Mouse (Mus musculus): ENCODE data around the gene Eif2b5.
A peak's percentile ranks its signal among the peaks of the same experiment; 100 is the strongest.
"Not testable (repeated sequence)": the region's sequence is repeated elsewhere in the genome, so short reads cannot be mapped to it uniquely, and the experiment has no call there.

Eif2b5 gene

DNA sequence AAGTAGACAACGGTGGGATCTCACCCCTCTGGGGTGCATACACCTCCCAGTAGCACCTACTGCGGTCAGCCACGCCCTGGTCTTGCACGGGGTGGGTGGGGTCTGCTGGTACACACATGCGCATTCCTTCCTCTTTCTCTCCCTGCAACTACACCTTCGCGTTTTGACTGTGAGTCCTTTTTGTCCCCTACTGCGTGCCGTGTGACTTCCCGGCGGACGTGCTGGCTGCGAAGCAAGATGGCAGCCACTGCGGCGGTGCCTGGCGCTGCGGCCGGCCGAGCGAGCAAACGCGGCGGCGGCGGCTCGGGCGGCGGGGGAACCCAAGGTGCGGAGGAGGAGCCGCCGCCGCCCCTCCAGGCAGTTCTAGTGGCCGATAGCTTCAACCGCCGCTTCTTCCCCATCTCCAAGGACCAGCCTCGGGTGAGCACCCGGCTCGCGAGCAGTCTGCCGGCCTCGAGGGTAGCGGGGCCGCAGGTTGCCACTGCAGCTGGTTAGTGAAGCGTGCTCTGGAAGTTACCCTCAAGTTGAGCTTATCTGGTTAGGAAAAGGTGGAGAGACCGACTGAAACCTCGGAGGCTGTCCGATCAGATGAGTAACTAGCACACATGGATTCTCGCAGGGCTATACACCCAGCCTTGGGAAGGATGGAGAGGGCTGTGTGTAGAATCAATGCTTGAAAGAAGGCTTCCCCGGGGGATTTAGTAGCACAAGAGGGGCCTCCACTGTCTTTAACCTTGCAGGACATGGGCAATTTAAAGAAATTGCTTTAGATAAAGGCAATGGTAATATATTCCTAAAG is at the start of gene Eif2b5:
Eif2b5 (plus strand) TSS at position 141 of the 799 bp plus-strand sequence.
- peak; percentile 95 for DNase-seq (ENCODE audit: low spot score)

DNA sequence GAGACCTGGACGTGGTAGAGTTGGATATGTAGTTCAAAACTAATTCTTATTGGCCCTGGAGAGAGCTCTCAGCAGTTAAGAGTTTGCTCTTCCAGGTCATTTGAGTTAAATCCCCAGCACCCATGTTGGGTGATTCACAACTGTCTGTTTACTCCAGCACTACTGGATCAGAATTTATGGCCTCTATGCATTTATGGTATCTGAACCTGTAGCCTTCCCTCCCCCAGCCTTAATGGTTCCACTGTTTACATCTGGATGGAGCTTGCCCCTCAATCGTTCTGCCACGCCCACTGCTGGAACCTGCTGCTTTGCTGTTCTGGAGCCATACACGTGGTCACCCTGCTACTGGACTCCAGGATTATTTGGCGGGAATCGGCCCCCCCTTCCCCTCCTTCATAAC is 46.8 kb upstream of the Eif2b5 start:
- DNase-seq (ENCODE audit: low spot score), result no peak

DNA sequence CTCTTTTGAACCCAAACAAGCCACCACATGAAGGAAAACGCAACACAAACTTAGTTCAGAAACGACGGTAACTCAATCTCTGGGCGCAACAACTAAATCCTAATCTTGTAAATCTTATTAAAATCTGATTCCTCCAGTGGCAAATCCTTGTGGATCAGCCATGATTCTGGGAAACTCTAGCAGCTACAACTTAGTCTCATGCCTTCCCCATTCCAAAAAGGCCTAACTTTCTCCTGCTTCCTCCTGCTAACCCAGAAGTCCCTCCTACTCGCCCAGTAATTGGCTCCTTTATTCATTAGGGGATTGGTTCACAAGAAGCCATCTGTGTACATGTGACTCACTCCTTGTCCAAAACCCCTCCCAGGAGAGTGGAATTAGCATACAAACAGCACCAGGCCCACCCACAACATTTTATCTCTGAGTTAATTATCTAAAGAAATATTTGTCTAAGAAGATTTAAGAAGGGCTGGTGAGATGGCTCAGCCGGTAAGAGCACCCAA is 44.4 kb upstream of the Eif2b5 start:
- no peak for DNase-seq (ENCODE audit: low spot score)

DNA sequence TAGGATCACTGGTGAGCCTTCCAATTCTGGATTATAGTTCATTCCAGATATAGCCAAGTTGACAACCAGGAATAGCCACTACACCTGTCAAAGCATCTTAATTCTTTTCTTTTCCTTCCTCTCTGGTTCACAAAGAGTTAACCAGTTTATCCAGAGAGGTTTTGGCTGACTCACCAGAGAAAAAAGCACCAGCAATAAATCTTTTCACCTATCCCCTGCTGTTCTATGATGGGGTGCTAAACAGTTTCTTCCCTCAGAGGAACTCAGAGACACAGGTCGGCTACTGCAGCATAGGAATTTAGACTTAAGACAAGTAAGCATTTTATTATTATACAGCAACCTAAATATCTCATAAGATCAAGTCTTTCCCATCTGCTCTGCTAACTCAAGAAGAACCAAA is 42.5 kb upstream of the Eif2b5 start:
- no peak for DNase-seq (ENCODE audit: low spot score)

DNA sequence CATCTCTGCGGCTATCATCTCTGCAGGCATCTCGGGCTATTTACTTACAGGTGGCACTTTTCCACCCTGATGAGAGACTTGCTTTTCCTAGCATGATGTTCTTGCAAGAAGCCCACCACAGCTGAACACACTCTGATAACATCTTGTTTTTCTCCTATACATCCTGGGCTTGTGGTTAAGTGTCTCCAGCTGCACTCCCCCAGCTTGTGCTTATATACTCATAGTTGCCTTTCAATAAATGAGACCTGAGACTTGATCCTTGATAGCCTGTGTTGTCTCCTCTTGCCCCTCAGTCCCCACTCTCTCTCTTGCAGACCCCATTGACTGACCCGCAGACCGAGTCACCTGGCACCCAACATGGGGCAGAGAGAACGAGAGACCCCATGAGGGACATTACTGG is 39.9 kb upstream of the Eif2b5 start:
- not testable (repeated sequence) for DNase-seq (ENCODE audit: low spot score)

DNA sequence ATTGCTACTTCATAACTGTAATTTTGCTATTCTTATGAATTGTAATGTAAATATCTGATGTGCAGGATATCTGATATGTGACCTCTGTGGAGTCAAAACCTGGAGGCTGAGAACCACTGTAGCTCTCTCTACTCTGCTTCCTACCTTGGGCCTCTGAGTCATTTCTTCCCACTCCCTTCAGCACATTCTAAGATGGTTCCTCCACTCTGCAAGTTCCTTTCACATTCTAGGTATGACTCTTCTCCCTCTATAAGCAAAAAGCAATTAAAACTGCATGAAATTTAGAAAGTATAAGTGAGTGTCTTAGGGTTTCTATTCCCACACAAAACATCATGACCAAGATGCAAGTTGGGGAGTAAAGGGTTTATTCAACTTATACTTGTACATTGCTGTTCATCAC is 33.9 kb upstream of the Eif2b5 start:
- DNase-seq (ENCODE audit: low spot score), result no peak

DNA sequence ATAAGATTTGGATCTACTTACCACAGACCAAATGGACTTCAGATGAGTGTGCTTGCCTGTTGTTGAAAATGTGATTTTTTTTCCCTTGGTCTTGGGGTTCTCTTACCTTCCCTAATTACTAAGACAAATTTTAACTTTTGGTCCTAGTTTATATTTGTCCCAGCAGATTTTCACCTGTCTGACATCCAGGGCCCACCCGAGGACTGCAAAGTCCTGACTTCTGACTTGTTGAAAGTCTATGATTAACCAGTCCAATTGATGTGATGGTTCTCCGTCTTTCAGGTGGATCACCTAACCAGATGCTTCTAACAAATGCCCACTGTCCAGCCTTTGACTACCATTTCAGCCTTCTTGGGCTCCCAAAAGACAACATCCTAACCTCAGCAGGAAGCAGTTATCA is 27.6 kb upstream of the Eif2b5 start:
- DNase-seq (ENCODE audit: low spot score), result no peak

DNA sequence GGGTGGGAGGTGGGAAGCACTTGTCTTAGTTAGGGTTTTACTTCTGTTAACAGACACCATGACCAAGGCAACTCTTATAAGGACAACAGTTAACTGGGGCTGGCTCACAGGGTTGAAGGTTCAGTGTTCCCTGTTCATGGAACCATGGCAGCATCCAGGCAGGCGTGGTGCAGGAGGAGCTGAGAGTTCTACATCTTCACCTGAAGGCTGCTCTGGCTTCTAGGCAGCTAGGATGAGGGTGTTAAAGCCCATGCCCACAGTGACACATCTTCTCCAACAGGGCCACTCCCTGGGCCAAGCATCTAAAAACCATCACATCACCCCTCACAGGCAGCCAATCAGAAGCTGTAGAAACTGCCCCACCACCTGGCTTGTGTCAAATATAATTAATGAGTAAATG is 26.9 kb upstream of the Eif2b5 start:
- DNase-seq (ENCODE audit: low spot score), result no peak

DNA sequence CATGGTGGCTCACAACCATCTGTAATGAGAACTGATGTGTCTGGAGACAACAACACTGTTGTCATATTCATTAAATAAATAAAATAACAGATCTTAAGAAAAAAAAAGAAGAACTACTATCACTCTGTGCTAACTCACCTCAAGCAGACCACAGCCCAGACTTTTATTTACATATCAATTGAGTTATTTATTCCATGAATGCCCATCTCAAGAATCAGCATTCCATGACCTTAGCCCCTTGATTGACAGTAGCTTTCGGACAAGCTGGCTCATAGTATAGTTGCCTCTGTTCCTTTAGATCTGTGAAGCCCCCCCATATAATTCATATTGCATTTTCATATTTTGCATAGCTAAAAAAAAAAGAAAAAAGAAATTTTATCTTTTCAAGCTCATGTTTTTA is 24.9 kb upstream of the Eif2b5 start:
- no peak for DNase-seq (ENCODE audit: low spot score)

DNA sequence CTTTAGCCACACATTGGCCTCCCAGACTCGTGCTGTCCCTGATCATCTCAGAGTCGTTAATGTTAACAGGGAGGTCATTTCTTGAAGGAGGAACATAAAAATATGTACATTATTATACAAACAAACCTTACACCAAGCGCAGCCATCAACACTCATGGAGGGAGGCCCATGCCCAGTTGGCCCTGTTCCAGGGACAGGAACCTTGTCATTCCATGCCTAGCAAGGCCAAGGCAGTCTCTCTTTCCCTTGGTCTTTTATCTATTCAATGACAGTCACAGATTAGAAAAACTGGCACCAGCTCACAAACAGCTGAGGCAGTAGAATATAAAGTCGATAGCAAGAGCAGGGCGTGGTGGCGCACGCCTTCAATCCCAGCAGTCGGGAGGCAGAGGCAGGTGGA is 24.4 kb upstream of the Eif2b5 start:
- DNase-seq (ENCODE audit: low spot score), result no peak

DNA sequence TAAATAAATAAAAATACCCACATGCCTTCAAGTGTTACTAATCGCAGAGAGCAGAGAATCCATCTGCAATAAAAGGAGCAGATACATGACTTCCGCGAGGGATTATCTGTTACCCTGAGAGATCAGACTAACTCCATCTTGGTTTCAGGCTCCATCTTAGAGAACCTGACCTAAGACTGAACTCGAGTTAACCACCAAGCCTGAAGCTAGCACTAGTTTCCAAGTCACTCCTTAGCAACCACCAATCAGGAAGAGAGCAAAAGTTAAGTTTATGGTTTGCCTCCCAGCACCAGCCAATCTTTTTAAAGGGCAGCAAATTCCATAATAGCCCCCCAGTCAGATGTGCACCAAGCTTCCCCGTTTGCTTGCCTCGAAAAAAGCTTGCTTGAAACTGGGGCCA is 23.8 kb upstream of the Eif2b5 start:
- no peak for DNase-seq (ENCODE audit: low spot score)

DNA sequence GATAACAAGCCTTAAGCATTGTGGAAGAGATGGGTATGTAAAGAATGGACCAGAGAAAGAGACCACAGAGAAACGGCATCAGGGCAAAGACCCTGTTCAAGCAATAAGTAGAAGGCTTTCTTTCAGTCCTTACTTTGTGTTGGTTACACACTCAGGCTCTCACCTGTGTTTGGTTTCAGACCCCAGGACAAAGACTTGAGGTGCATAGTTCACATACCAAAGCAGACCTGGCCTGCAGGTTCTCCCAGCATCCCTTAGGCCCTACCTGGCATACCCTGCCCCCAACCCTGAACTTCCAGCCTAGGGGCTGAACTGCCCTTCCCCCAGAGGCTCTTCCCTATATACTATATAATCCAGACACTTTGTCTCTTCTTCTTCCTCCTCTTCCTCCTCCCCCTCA is 23.3 kb upstream of the Eif2b5 start:
- no peak for DNase-seq (ENCODE audit: low spot score)

DNA sequence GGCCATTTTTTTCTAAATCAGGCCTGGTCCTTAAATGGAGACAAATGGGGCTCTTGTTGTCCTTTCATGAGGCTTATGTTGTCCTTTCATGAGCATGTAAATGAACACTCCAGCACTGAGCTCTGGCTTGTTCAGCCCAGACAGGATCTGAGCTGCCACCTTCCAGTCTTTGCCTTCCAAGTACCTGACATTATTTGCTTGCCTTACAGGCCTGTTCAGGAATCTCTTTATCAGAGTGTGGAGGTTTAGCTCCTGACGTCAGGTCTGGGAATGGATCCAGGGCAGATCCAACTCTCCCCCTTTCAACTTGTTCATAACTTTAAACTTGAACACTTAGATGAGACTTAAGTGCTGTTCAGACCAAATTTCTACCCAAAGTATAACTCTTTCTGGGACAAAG is 21.8 kb upstream of the Eif2b5 start:
- DNase-seq (ENCODE audit: low spot score), result no peak

DNA sequence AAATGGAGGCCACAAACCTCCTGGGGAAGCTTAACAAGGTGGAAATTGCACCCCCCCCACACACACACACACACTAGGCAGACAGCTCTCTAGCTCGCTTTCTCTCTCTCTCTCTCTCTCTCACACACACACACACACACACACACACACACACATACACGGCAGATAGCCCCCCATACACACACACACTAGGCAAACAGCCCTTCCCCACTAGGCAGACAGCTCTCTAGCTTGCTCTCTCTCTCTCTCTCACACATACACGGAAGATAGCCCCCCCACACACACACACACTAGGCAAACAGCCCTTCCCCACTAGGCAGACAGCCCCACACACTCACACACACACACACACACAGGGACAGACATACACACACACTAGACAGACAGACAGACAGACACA is 21.3 kb upstream of the Eif2b5 start:
- no peak for DNase-seq (ENCODE audit: low spot score)

DNA sequence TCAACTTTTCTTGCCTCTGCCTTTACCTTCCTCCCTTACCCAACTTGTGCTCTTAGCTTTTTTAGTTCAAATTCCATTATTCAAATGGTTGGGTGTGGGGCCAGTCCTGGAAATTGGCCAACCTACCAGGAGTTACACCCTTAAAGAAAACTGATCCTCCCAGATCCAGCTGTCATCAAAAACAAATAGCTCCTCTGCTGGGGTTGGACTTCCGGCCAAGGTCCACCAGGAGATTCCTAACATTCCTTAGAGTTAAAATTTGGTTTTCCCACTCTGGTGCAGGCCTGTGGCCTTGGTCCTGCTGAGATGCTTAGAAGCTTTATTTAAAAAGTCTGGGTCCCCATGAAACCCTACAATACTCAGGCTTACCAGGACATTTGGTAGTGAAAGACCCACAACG is 20.1 kb upstream of the Eif2b5 start:
- no peak for DNase-seq (ENCODE audit: low spot score)

DNA sequence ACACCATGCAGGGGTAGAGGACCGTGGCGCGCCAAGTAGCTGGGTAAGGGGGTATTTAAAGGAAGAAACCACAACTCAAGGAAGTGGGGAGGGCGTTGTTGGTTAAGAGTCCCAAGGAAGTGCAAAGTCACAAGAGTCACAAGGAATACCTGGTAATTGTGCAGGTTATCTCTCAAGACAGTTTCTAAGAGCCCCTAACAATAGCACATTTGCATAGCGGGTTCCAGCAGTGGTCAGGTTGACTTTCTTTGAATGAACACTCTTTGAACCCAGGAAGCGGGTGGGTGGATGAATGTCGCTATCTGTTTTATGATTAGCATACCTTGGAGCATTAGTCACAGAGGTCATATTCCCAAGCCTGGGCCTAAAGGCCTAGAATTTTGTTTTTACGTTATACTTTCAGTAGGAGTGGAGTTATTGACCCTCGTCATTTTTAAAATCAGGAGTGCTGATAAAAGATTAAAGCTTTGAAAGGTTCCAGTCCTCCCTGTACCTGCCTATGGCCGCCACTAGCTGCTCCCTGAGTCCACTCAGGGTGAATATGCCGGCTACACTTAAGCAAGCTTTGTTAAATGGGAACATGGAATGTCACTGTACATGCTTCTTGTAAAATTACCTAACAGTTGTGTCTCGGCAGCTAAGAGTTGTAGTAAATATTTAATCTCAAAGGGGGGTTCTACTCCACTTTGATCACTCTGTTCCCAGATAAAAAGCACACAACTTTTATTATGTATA is 19.4 kb upstream of the Eif2b5 start:
- DNase-seq (ENCODE audit: low spot score), result not testable (repeated sequence)

DNA sequence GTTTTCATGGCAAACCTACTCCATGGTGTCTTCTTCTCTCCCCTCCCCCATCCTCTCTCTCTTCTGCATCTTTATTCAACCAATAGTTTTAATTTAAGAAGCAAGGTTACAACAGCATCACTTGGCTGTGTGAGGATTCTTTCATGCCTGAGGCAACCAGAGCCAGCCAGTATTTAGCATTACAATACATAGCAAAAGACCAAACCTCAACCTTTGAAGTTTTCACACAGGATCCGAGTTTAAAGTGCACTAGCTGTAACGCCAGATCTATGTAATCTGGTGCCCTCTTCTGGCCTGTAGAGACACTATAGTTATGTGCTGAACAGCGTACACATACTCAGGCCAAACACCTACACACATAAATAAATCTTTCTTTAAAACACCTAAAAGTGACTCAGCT is 18.5 kb upstream of the Eif2b5 start:
- no peak for DNase-seq (ENCODE audit: low spot score)

DNA sequence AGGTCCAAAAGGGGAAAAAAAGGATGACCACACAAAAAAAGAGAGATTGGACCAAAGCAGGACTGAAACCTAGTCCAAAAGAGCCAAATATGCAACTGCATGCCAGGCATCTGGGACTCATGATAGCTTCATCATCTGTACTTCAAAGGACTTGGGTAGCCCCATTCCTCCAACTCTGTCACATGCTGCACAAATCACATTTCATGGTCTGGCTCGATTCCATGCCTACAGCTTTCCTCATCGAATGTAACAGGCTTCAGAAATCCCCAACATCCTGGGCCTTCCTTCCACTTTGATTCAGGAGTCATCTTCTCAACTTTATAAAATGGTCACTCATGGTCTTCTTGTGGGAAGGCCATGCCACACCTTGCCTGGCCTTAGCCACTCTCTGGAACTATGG is 16.9 kb upstream of the Eif2b5 start:
- DNase-seq (ENCODE audit: low spot score), result no peak

DNA sequence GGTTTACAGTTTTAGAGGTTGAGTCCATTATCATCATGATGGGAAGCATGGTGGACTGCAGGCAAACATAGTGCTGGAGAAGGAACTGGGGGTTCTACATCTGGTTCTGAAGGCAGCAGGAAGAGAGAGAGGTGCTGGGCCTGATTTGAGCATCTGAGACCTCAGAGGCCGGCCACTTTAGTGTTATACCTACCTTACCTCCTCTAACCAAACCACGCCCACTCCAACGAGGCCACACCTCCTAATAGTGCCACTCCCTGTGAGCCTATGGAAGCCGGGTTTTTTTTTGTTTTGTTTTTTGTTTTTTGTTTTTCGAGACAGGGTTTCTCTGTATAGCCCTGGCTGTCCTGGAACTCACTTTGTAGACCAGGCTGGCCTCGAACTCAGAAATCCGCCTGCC is 14.9 kb upstream of the Eif2b5 start:
- DNase-seq (ENCODE audit: low spot score), result not testable (repeated sequence)

DNA sequence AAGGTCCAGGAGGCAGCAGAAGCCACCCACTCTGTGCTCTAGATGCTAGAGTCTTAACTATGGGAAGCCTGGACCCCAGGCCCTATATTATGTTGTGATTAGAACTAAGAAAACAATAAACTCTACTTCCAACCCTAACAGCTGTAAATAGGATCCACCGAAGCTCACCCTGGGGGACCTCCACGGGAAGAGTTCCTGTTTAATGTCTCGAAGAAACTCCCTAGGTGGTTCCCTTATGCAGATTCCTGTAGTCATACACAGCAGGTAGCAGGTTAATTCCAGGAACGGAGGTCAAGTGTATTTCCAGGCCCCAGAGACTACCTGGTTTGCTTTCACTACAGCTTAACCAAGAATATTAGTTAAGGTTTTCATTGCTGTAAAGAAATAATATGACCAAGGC is 13.6 kb upstream of the Eif2b5 start:
- DNase-seq (ENCODE audit: low spot score), result no peak

DNA sequence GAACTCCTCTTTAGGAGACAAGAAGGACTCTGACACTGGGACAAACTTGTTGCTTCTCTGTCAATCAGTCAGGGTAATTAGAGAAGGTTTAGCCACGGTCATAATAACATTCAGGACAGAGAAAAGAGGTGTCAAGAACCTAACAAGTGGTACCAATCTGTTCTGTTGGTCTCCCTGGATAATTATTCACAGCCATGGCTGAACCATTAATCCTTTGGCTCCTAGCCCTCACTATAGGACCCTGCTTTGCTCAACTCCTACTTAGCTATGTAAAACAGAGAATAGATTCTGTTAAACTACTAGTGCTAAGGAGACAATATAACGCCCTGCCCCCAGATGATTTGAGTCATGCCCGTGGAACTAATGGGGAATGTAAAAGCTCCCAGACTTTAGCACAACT is 12.6 kb upstream of the Eif2b5 start:
- no peak for DNase-seq (ENCODE audit: low spot score)

DNA sequence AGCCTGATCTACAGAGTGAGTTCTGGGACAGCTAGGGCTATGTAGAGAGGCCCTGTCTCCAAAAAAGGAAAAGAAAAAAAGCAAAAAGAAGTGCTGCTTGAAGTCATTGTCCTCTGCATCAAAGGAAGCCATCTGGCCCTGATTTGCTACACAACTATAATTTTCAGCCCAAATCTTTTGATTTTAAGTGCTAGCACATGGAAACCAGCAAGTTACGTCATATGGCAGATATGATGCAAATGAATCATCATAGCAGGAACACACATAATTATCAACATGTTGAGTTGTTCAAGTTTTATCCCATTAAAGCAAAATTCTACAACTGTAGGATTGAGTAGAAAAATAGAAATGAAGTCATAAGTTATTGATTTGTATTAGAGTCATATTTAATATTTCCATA is 10.5 kb upstream of the Eif2b5 start:
- no peak for DNase-seq (ENCODE audit: low spot score)

DNA sequence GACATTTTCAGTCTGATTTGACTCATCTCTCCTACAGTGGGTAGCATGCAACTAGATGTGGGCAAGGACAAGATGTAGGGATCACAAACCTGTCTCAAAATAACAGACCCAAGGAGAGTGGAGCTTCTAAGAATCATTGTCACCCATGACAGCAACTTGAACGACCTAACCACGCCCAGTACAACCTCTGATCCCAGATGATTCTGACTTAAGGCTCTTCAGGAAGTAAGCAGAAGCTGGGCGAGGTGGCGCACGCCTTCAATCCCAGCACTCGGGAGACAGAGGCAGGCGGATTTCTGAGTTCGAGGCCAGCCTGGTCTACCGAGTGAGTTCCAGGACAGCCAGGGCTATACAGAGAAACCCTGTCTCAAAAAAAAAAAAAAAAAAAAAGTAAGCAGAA is 9.9 kb upstream of the Eif2b5 start:
- DNase-seq (ENCODE audit: low spot score), result not testable (repeated sequence)

DNA sequence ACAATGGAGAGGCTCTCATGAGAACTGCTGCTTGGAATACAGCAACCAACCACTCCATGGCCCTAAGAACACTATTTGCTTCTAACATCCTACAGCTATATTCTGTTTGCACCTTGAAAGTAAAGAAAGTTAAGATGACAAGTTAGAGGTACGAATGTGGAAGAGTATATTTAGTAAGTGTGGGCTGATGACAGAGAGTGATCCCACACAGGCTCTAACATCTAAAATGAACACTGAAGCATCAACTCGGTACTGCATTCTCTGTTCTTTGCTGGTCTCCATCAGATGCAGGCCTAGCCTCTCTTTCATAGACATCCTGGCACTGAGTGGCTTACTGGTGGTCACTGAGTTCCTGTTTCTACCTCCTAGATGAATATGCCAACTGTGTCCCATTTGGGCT is 9.4 kb upstream of the Eif2b5 start:
- DNase-seq (ENCODE audit: low spot score), result no peak
